Mouse (Mus musculus): ENCODE results near the gene Adprhl2. TPM values are rescaled to one million over a fixed set of nuclear protein-coding genes. Genes with fewer than 3 reads are reported as not detected.

Gene Adprhl2
- polyA plus RNA-seq, 1 experiment from 2014 or later = 41.7 TPM

DNA sequence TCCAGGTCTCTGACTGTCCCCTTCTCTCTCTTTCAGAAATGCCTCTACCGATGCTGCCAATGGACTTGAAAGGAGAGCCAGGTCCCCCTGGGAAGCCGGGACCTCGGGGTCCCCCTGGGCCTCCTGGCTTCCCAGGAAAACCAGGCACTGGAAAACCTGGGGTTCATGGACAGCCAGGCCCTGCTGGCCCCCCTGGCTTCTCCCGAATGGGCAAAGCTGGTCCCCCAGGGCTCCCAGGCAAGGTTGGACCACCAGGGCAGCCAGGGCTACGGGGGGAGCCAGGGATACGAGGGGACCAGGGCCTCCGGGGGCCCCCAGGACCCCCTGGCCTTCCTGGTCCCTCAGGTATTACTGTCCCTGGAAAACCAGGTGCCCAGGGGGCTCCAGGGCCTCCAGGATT lies 11.2 kb downstream of the Adprhl2 start:
- Histone ChIP-seq H3K27ac (ENCODE audit: low read depth, low read length) (no peak overlapping the region), H3K4me3 (ENCODE audit: low read depth, low read length) (no peak overlapping the region), H3K4me2 (replicated peaks; ENCODE audit: low read depth) (no peak overlapping the region), H3K4me1 (replicated peaks; ENCODE audit: control insufficient read depth, insufficient read depth, low read length) (no peaks in the 10 kb centered on the region; the same call in 1 of the 2 replicates), H3K9me3 (ENCODE audit: control insufficient read depth) (no peaks in the 10 kb centered on the region), H3K27me3 (replicated peaks; ENCODE audit: control insufficient read depth, insufficient read depth, low read length) (0 out of 2 replicates have a peak, but pooled peaks cover 6% of the 10 kb centered on the region), H3K9ac (ENCODE audit: low read depth, low read length) (no peak overlapping the region), H3K36me3 (ENCODE audit: control insufficient read depth, insufficient read depth) (peaks cover 2% of the 10 kb centered on the region; the same call in 1 of the 2 replicates)
- TF ChIP-seq CTCF (IDR thresholded peaks at IDR 0.05; ENCODE audit: low read depth) = no peak
- 73% methylated on average over 7 of the region's 7 CpGs for WGBS
- ATAC-seq = no peak

- H3K4me3 ChIP-seq (ENCODE audit: low read depth, low read length) = peak overlapping the region; percentile 17; the same call in 1 of the 2 replicates
- H3K9ac ChIP-seq (ENCODE audit: low read depth, low read length) = no peak overlapping the region
Measured at GRCm38 (mm10) chr4:126309922-126310309, 11.6 kb downstream of the Adprhl2 start.

DNA sequence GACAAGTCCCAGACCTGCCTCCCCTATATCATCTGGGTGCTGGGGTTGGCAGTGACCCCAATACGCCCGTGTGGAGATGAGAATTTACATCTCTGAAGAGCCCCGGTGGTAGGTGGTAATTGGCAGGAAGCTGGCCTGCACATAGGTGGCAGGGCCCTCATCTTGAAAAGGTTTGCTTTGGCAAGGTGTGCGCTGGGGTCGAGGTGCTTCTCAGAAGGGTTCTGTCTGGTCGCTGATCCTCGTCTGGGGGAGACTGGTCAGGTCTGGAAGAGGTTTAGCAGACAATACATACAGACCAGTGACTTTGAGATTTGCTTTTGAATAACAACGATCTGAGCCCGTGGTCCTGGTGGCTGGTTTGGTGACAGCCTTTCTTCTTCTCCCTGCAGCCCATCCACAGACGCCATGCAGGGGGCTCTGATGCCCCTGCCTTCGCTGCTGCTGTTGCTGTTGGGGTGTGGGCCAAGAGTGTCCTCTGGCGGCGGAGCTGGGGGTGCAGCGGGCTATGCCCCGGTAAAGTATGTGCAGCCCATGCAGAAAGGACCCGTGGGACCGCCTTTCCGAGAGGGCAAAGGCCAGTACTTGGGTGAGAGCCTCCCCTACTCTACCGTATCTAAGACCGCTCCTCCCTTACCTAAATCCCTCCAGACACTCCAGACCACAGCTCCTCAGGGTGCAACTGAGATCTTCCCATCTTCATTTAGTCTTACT lies 12.1 kb downstream of the Adprhl2 start:
- 0 out of 2 replicates have a peak, but pooled peaks cover 6% of the 10 kb centered on the region for H3K27me3 ChIP-seq (replicated peaks; ENCODE audit: control insufficient read depth, insufficient read depth, low read length)
- ATAC-seq = 0 out of 2 replicates have a peak, but pooled peaks have one; percentile 6
- no peak overlapping the region for H3K27ac ChIP-seq (ENCODE audit: low read depth, low read length)
- no peaks in the 10 kb centered on the region for H3K9me3 ChIP-seq (ENCODE audit: control insufficient read depth)
- no peaks in the 10 kb centered on the region for H3K36me3 ChIP-seq (ENCODE audit: control insufficient read depth, insufficient read depth)
- WGBS = 15% methylated on average over 20 of the region's 20 CpGs
- no peaks in the 10 kb centered on the region; the same call in 1 of the 2 replicates for H3K4me1 ChIP-seq (replicated peaks; ENCODE audit: control insufficient read depth, insufficient read depth, low read length)
- H3K4me2 ChIP-seq (replicated peaks; ENCODE audit: low read depth) = peak overlapping the region; percentile 54
- peak overlapping the region; percentile 17; the same call in 1 of the 2 replicates for H3K4me3 ChIP-seq (ENCODE audit: low read depth, low read length)
- H3K9ac ChIP-seq (ENCODE audit: low read depth, low read length) = no peak overlapping the region
- TF ChIP-seq CTCF (IDR thresholded peaks at IDR 0.05; ENCODE audit: low read depth) = no peak; the same call in 1 of the 2 replicates

More at GRCm38 (mm10) chr4:126309922-126310309, 11.6 kb downstream of the Adprhl2 start:
- Histone ChIP-seq H3K4me2 (replicated peaks; ENCODE audit: low read depth) (peak overlapping the region; percentile 54), H3K9me3 (ENCODE audit: control insufficient read depth) (no peaks in the 10 kb centered on the region), H3K4me1 (replicated peaks; ENCODE audit: control insufficient read depth, insufficient read depth, low read length) (no peaks in the 10 kb centered on the region; the same call in 1 of the 2 replicates), H3K27ac (ENCODE audit: low read depth, low read length) (no peak overlapping the region), H3K27me3 (replicated peaks; ENCODE audit: control insufficient read depth, insufficient read depth, low read length) (0 out of 2 replicates have a peak, but pooled peaks cover 6% of the 10 kb centered on the region), H3K36me3 (ENCODE audit: control insufficient read depth, insufficient read depth) (no peaks in the 10 kb centered on the region; the same call in 1 of the 2 replicates)
- under 1% methylated on average over 7 of the region's 7 CpGs for WGBS
- peak; percentile 86 for TF ChIP-seq CTCF (IDR thresholded peaks at IDR 0.05; ENCODE audit: low read depth)
- ATAC-seq = peak; percentile 61

GRCm38 (mm10) chr4:126306827-126307226 lies 14.7 kb downstream of the Adprhl2 start:
- Histone ChIP-seq H3K27me3 (replicated peaks; ENCODE audit: control insufficient read depth, insufficient read depth, low read length) (peaks cover 19% of the 10 kb centered on the region; the same call in 1 of the 2 replicates), H3K4me3 (ENCODE audit: low read depth, low read length) (no peak overlapping the region), H3K9ac (ENCODE audit: low read depth, low read length) (no peak overlapping the region), H3K4me2 (replicated peaks; ENCODE audit: low read depth) (no peak overlapping the region), H3K9me3 (ENCODE audit: control insufficient read depth) (no peaks in the 10 kb centered on the region), H3K4me1 (replicated peaks; ENCODE audit: control insufficient read depth, insufficient read depth, low read length) (no peaks in the 10 kb centered on the region; the same call in 1 of the 2 replicates), H3K36me3 (ENCODE audit: control insufficient read depth, insufficient read depth) (no peaks in the 10 kb centered on the region), H3K27ac (ENCODE audit: low read depth, low read length) (no peak overlapping the region)
- no peak for ATAC-seq
- 20% methylated on average over 2 of the region's 2 CpGs for WGBS
- no peak for TF ChIP-seq CTCF (IDR thresholded peaks at IDR 0.05; ENCODE audit: low read depth)

DNA sequence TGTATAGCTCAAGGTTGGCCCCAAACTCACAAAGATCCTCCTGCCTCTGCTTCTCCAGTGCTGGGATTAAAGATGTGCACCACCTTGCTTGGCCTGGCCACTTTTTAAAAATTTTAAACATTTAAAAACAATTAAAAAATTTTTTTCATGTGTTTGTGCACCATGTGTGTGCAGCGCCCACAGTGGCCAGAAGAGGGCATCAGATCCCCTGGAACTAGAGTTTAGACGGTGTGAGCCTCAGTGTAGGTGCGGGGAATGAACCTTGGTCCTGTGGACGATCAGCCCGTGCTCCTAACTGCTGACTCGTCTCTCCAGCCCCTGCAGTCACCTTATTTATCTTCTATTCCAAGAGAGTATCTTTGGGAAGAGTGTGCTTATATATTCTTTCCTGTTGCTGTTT lies 15.4 kb downstream of the Adprhl2 start:
- H3K27ac ChIP-seq (ENCODE audit: low read depth, low read length) = no peak overlapping the region
- ATAC-seq = no peak
- no peaks in the 10 kb centered on the region for H3K9me3 ChIP-seq (ENCODE audit: control insufficient read depth)
- no peak overlapping the region for H3K9ac ChIP-seq (ENCODE audit: low read depth, low read length)
- no peak overlapping the region for H3K4me3 ChIP-seq (ENCODE audit: low read depth, low read length)
- H3K27me3 ChIP-seq (replicated peaks; ENCODE audit: control insufficient read depth, insufficient read depth, low read length) = peaks cover 27% of the 10 kb centered on the region
- H3K4me2 ChIP-seq (replicated peaks; ENCODE audit: low read depth) = no peak overlapping the region
- 92% methylated on average over 6 of the region's 6 CpGs for WGBS
- H3K4me1 ChIP-seq (replicated peaks; ENCODE audit: control insufficient read depth, insufficient read depth, low read length) = peaks cover 5% of the 10 kb centered on the region; the same call in 1 of the 2 replicates
- H3K36me3 ChIP-seq (ENCODE audit: control insufficient read depth, insufficient read depth) = no peaks in the 10 kb centered on the region
- 0 out of 2 replicates have a peak, but pooled peaks have one; percentile 25 for TF ChIP-seq CTCF (IDR thresholded peaks at IDR 0.05; ENCODE audit: low read depth)

GRCm38 (mm10) chr4:126305428-126305827 lies 16.1 kb downstream of the Adprhl2 start:
- Histone ChIP-seq H3K4me3 (ENCODE audit: low read depth, low read length) (no peak overlapping the region), H3K4me2 (replicated peaks; ENCODE audit: low read depth) (no peak overlapping the region), H3K9ac (ENCODE audit: low read depth, low read length) (no peak overlapping the region), H3K27me3 (replicated peaks; ENCODE audit: control insufficient read depth, insufficient read depth, low read length) (peaks cover 33% of the 10 kb centered on the region), H3K9me3 (ENCODE audit: control insufficient read depth) (no peaks in the 10 kb centered on the region), H3K27ac (ENCODE audit: low read depth, low read length) (no peak overlapping the region), H3K4me1 (replicated peaks; ENCODE audit: control insufficient read depth, insufficient read depth, low read length) (peaks cover 8% of the 10 kb centered on the region; the same call in 1 of the 2 replicates), H3K36me3 (ENCODE audit: control insufficient read depth, insufficient read depth) (no peaks in the 10 kb centered on the region)
- 92% methylated on average over 1 of the region's 1 CpGs for WGBS
- TF ChIP-seq CTCF (IDR thresholded peaks at IDR 0.05; ENCODE audit: low read depth) = no peak
- no peak for ATAC-seq

Data from intestine, postnatal 0 days (tissue).